Mouse (Mus musculus): Measurements from ENCODE around the gene Ccdc153.

- no peak for TF ChIP-seq CTCF (IDR thresholded peaks at IDR 0.05; ENCODE audit: control insufficient read depth, insufficient read depth, insufficient replicate concordance, low read depth, low read length)
- TF ChIP-seq POLR2A (IDR thresholded peaks at IDR 0.05; ENCODE audit: control insufficient read depth, low read depth, low read length) = no peak
Measured at GRCm38 (mm10) chr9:44212406-44212805, 28.1 kb upstream of the Ccdc153 start.
